Mouse (Mus musculus): ENCODE results near the gene Prr15l.

Gene Prr15l

GRCm38 (mm10) chr11:96946498-96946897, 18.6 kb downstream of the Prr15l start:
- in situ Hi-C loops (cut with MboI, MseI), result no loop called here

DNA sequence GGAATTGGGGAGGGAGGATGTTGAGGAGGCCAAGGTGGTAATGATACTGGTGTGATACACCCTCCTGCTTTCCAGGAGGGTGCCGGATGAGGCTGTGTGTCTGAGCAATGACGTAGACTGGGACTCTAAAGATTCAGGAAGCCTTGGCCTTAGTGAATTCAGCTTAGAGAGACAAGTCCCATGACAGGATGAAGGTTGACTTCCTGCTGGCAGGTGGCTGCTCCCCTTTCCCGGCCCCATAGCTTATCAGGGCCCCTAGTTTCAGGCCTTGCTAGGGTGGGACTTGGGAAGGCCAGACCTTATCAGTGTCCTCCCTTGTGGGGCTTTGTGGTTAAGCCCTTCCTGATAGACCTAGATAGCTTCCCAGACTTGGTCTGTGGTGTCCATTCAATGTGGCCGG, 19.9 kb downstream of the Prr15l start:
- in situ Hi-C loops (cut with MboI, MseI), result no loop called here

DNA sequence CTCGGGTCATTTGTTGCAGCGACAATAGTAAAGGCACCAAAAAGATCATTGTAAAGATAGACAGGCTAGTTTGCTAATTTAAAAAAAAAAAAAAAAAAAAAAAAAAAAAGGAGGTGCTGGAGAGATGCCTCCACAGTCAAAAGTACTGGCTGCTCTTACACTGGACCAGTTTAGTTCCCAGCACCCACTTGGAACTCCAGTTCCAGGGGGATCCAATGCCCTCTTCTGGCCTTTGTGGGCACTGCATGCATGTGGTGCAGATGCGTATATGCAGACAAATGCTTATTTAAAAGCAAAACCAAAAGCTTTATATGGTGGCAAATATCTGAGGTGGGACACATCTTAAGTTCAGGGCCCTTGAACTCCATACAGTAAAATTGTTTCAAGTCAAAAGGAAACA, 22.9 kb downstream of the Prr15l start:
- in situ Hi-C loops (cut with MboI, MseI), result no loop called here

- in situ Hi-C loops (cut with MboI, MseI), result no loop called here
Observed at GRCm38 (mm10) chr11:96952426-96952825, 24.5 kb downstream of the Prr15l start.

DNA sequence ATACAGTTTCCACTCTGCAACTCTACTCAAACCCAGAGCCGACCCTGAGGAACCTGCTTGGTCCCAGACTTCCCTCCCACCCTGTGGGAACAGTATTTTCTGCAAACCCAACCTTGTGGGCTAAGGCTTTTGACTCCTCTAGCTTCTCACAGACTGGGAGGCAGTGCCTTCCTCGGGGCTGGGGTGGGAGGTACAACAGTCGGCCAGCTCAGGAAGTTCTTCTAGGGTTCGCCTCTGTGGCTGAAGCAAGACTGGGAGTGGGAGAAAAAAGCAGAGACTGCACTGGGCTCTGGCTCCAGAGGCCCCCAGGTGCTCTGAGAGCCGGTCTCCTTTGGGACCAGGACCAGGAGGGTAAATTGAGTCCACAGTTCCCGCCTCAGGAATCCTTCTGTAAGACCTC, 25.0 kb downstream of the Prr15l start:
- in situ Hi-C loops (cut with MboI, MseI), result no loop called here

DNA sequence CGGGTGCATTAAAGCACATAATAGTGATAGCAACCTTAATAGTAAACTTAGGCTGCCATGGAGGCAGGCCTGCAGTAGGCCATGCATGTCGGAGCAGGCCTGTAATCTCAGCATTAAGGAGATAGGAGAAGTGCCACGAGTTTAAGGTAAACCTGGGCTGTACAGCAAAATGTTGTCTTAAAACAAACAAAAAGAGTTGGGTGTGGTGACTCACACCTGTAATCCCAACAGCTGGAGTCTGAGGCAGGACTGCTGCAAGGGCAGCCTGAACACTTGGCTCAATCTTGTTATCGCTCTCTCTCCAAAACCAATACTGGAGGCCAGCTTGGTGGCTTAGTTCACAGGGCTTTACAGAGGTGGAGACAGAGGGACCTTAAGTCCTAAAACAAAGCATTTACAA, 27.2 kb downstream of the Prr15l start:
- in situ Hi-C loops (cut with MboI, MseI), result no loop called here

- in situ Hi-C loops (cut with MboI, MseI), result no loop called here
Observed at GRCm38 (mm10) chr11:96956009-96956724, 28.3 kb downstream of the Prr15l start.

GRCm38 (mm10) chr11:96957061-96957805, 29.3 kb downstream of the Prr15l start:
- in situ Hi-C loops (cut with MboI, MseI), result no loop called here

GRCm38 (mm10) chr11:96963580-96963979, 35.7 kb downstream of the Prr15l start:
- in situ Hi-C loops (cut with MboI, MseI), result no loop called here

- in situ Hi-C loops (cut with MboI, MseI), result no loop called here
Observed at GRCm38 (mm10) chr11:96966172-96966571, 38.3 kb downstream of the Prr15l start.

GRCm38 (mm10) chr11:96966914-96967543, 39.1 kb downstream of the Prr15l start:
- in situ Hi-C loops (cut with MboI, MseI), result no loop called here

DNA sequence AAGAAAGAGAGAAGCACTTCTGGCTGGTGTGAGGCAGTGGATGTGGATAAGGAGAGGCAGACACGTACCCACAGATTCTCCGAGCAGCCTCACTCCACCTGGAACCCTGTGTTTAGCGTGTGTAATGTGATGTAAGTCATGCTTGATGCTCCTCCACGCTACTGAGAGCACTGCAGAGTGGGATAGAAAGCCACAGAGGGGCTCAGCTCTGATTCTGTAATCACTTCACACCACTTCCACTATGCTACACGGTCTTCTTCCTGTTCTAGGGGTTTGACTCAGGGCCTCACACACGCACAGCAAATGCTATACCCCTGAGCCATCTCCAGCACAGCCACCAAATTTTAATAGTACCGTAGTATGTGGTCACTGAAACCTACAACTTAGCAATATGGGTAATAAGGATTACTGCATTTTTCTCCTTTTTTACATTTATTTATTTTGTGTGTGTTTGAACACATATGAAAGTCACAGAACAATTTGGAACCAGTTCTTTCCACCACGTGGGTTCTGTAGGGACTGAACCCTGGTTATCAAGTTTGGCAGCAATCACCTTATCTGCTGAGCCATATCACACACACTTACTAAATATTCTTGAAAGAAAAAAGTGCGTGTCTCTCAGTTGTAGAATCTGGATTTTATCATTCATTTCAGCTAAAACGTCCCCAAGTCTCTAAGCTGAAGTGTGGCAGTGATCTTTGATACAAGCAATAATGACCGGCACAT, 39.8 kb downstream of the Prr15l start:
- in situ Hi-C loops (cut with MboI, MseI), result no loop called here

- in situ Hi-C loops (cut with MboI, MseI), result no loop called here
Observed at GRCm38 (mm10) chr11:96968476-96968875, 40.6 kb downstream of the Prr15l start.

GRCm38 (mm10) chr11:96969280-96969722, 41.4 kb downstream of the Prr15l start:
- in situ Hi-C loops (cut with MboI, MseI), result no loop called here

- in situ Hi-C loops (cut with MboI, MseI), result no loop called here
Observed at GRCm38 (mm10) chr11:96969746-96970145, 41.8 kb downstream of the Prr15l start.

DNA sequence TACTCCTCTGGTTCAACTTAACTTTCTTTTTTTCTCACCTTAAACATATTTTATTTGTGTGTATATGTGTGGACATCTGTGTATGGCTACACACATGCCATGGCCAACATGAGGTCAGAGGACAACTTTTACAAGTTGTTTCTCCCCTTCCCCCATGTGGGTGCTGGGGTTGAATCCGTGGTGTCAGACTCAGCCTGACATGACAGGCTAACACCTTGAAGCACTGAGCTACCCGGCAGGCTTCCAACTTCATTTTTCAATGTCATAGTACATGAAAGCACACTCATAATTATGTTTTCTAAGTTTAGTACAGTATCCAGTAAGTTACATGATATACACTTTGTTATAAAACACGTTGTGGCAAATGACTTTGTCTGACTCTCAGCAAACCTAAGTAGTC, 42.4 kb downstream of the Prr15l start:
- in situ Hi-C loops (cut with MboI, MseI), result no loop called here

GRCm38 (mm10) chr11:96972906-96973305, 45.0 kb downstream of the Prr15l start:
- in situ Hi-C loops (cut with MboI, MseI), result no loop called here

GRCm38 (mm10) chr11:96973426-96973964, 45.6 kb downstream of the Prr15l start:
- in situ Hi-C loops (cut with MboI, MseI), result no loop called here

- in situ Hi-C loops (cut with MboI, MseI), result no loop called here
Observed at GRCm38 (mm10) chr11:96974813-96975212, 46.9 kb downstream of the Prr15l start.

- in situ Hi-C loops (cut with MboI, MseI), result no loop called here
Observed at GRCm38 (mm10) chr11:96975511-96976378, 47.8 kb downstream of the Prr15l start.

DNA sequence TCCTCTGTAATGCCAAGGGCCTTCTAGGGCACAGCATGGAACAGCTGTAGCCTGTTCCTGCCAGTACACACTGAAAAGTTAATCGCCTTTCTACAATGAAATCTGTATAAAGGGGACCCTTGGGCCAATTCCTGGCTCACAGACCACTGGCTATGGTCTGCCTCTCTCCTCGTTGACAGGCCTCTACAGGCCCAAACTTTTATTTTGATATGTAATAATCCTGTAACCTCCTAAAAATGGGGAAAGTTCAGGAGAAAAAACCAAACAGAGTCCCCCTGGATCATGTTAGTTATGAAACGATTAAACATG, 48.4 kb downstream of the Prr15l start:
- in situ Hi-C loops (cut with MboI, MseI), result no loop called here

All from regulatory T cell (primary cell).